Mouse (Mus musculus): Measurements from ENCODE around the gene Flywch1. TPM values are rescaled to one million over a fixed set of nuclear protein-coding genes. Genes with fewer than 3 reads are reported as not detected.

The Flywch1 gene
- total RNA-seq, 2 experiments from 2014 or later: 304 to 305 TPM

- intact Hi-C loops (cut with DNase I): no loop called here
- DNase-seq (ENCODE audit: low spot score in 2 of 2): no peak
These were observed 23.9 kb downstream of the Flywch1 start for GRCm38 (mm10) chr17:23747471-23747870.

GRCm38 (mm10) chr17:23746767-23747166 lies 24.6 kb downstream of the Flywch1 start:
- intact Hi-C loops (cut with DNase I): no loop called here

GRCm38 (mm10) chr17:23746311-23746710 lies 25.1 kb downstream of the Flywch1 start:
- DNase-seq (ENCODE audit: low spot score in 2 of 2): no peak
- intact Hi-C loops (cut with DNase I): no loop called here

More at GRCm38 (mm10) chr17:23746767-23747166, 24.6 kb downstream of the Flywch1 start:
- DNase-seq (ENCODE audit: low spot score in 2 of 2): no peak

GRCm38 (mm10) chr17:23745301-23746251 lies 25.8 kb downstream of the Flywch1 start, which contains the start of gene Kremen2:
Gene Kremen2 (minus strand): TSS chr17:23745833.
- intact Hi-C loops (cut with DNase I): no loop called here
- no peak for DNase-seq (ENCODE audit: low spot score in 2 of 2)

- DNase-seq (ENCODE audit: low spot score in 2 of 2): no peak
- intact Hi-C loops (cut with DNase I): no loop called here
These were observed 26.8 kb downstream of the Flywch1 start for GRCm38 (mm10) chr17:23744651-23745050.

- DNase-seq (ENCODE audit: low spot score in 2 of 2): no peak
- intact Hi-C loops (cut with DNase I): no loop called here
These were observed 27.3 kb downstream of the Flywch1 start for GRCm38 (mm10) chr17:23744076-23744475.

GRCm38 (mm10) chr17:23742941-23743340 lies 28.5 kb downstream of the Flywch1 start:
- intact Hi-C loops (cut with DNase I): no loop called here
- DNase-seq (ENCODE audit: low spot score in 2 of 2): no peak

GRCm38 (mm10) chr17:23742210-23742793 lies 29.1 kb downstream of the Flywch1 start:
- DNase-seq (ENCODE audit: low spot score in 2 of 2): no peak
- intact Hi-C loops (cut with DNase I): no loop called here

GRCm38 (mm10) chr17:23741359-23742209 lies 29.8 kb downstream of the Flywch1 start:
- DNase-seq (ENCODE audit: low spot score in 2 of 2): no peak
- intact Hi-C loops (cut with DNase I): no loop called here

GRCm38 (mm10) chr17:23740598-23741021 lies 30.8 kb downstream of the Flywch1 start, which contains the start of gene Paqr4:
Gene Paqr4 (minus strand): TSS chr17:23740867.
- intact Hi-C loops (cut with DNase I): no loop called here

GRCm38 (mm10) chr17:23740136-23740584 lies 31.2 kb downstream of the Flywch1 start:
- peak; percentile 92 to 97 for DNase-seq (ENCODE audit: low spot score in 2 of 2)

More at GRCm38 (mm10) chr17:23740598-23741021, 30.8 kb downstream of the Flywch1 start, which contains the start of gene Paqr4:
- no peak for DNase-seq (ENCODE audit: low spot score in 2 of 2)

GRCm38 (mm10) chr17:23739202-23740135 lies 31.9 kb downstream of the Flywch1 start:
- intact Hi-C loops (cut with DNase I): no loop called here

More at GRCm38 (mm10) chr17:23740136-23740584, 31.2 kb downstream of the Flywch1 start:
- intact Hi-C loops (cut with DNase I): no loop called here

GRCm38 (mm10) chr17:23738836-23739201 lies 32.6 kb downstream of the Flywch1 start:
- intact Hi-C loops (cut with DNase I): no loop called here
- no peak for DNase-seq (ENCODE audit: low spot score in 2 of 2)

More at GRCm38 (mm10) chr17:23739202-23740135, 31.9 kb downstream of the Flywch1 start:
- DNase-seq (ENCODE audit: low spot score in 2 of 2): peak; percentile 37 to 47

GRCm38 (mm10) chr17:23737493-23738445 lies 33.6 kb downstream of the Flywch1 start:
- intact Hi-C loops (cut with DNase I): no loop called here

GRCm38 (mm10) chr17:23734341-23734740 lies 37.1 kb downstream of the Flywch1 start:
- intact Hi-C loops (cut with DNase I): no loop called here
- DNase-seq (ENCODE audit: low spot score in 2 of 2): no peak

More at GRCm38 (mm10) chr17:23737493-23738445, 33.6 kb downstream of the Flywch1 start:
- no peak for DNase-seq (ENCODE audit: low spot score in 2 of 2)

- no peak for DNase-seq (ENCODE audit: low spot score in 2 of 2)
- intact Hi-C loops (cut with DNase I): no loop called here
These were observed 41.0 kb downstream of the Flywch1 start for GRCm38 (mm10) chr17:23730441-23730840.

GRCm38 (mm10) chr17:23726758-23727142 lies 44.7 kb downstream of the Flywch1 start:
- intact Hi-C loops (cut with DNase I): no loop called here
- peak; percentile 36 to 67 for DNase-seq (ENCODE audit: low spot score in 2 of 2)

All from left cerebral cortex, postnatal 25 days (tissue).